Mouse (Mus musculus): ENCODE data around the gene Olfr1466. TPM values are rescaled to one million over a fixed set of nuclear protein-coding genes. Genes with fewer than 3 reads are reported as not detected.

Gene Olfr1466
- polyA plus RNA-seq (2012; rRNA removed), result not detected in 2 replicates

DNA sequence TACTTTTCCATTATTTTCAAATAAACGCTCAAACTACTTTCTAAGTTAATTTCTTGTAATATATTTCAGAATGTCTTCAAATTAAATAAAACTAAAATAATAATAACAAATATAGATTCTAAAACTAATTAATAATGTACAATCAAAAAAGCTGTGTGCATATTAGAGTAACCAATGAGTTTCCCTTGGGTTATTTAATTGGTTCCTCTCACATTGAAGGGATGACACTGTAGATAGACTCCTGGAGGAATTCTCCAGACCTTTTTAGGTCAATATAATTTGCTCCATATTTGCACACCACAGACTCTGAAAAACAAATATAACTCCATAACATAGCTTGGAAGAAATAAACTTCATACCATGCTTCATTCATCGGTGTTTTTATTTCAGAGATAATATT lies at the start of gene Olfr1466:
Olfr1466 (plus strand) TSS at position 301 of the 400 bp plus-strand sequence.
- WGBS, result 85% methylated on average over 2 of the region's 2 CpGs
- Histone ChIP-seq H3K4me3 (replicated peaks; ENCODE audit: extremely low read depth, low read depth, low read length) (no peak within 1 kb of the TSS), H3K4me1 (ENCODE audit: control insufficient read depth, insufficient read depth, low read length) (no peaks in the 10 kb centered on the region)
- TF ChIP-seq CTCF (IDR thresholded peaks at IDR 0.05; ENCODE audit: insufficient read depth, low read length), result no peak
- no peak for TF ChIP-seq POLR2A (IDR thresholded peaks at IDR 0.05; ENCODE audit: borderline replicate concordance, extremely low read depth, low read depth, low read length)
- DNase-seq, result no peak

DNA sequence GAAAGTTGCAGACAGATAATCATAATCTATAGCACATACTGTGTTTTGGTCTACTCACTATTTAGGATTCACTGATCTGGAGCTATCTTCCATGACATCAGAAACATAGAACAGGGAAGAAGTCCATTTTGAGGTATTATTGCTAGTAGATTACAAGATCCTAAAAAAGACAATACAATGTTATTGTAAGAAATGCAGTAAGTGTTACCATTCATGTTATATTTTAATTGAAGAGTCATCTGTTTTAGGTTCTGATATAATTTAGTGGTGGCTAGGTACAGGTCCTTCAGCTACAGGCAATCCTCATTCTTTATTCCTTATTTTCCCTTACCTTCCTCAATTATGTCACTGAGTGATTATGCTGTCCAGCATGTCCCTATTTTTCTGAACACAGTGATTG lies 23.2 kb upstream of the Olfr1466 start, which contains the start of gene Olfr1465:
Olfr1465 (minus strand) TSS at position 101 of the 400 bp plus-strand sequence.
- TF ChIP-seq POLR2A (IDR thresholded peaks at IDR 0.05; ENCODE audit: borderline replicate concordance, extremely low read depth, low read depth, low read length) (no peak), CTCF (IDR thresholded peaks at IDR 0.05; ENCODE audit: insufficient read depth, low read length) (no peak)
- DNase-seq, result no peak
- Histone ChIP-seq H3K4me1 (ENCODE audit: control insufficient read depth, insufficient read depth, low read length) (no peaks in the 10 kb centered on the region), H3K4me3 (replicated peaks; ENCODE audit: extremely low read depth, low read depth, low read length) (no peak within 1 kb of the TSS)

GRCm38 (mm10) chr19:13361936-13362335 lies 23.3 kb downstream of the Olfr1466 start, which contains the start of gene Olfr1467:
Gene Olfr1467, plus strand, starts transcription at chr19:13362236.
- TF ChIP-seq POLR2A (IDR thresholded peaks at IDR 0.05; ENCODE audit: borderline replicate concordance, extremely low read depth, low read depth, low read length), result no peak
- TF ChIP-seq CTCF (IDR thresholded peaks at IDR 0.05; ENCODE audit: insufficient read depth, low read length), result no peak
- Histone ChIP-seq H3K4me1 (ENCODE audit: control insufficient read depth, insufficient read depth, low read length) (no peaks in the 10 kb centered on the region), H3K4me3 (replicated peaks; ENCODE audit: extremely low read depth, low read depth, low read length) (no peak within 1 kb of the TSS)
- WGBS, result 63% methylated on average over 2 of the region's 2 CpGs
- DNase-seq, result no peak

Other genes starting within 250 kb of the Olfr1466 start
- gene Olfr1457, start 241.0 kb upstream of the Olfr1466 start, polyA plus RNA-seq (2012; rRNA removed), result not detected in 2 replicates
- gene Olfr1458, start 232.1 kb upstream of the Olfr1466 start, polyA plus RNA-seq (2012; rRNA removed), result not detected in 2 replicates
- not detected in 2 replicates for gene Olfr1459, start 189.3 kb upstream of the Olfr1466 start, polyA plus RNA-seq (2012; rRNA removed)
- not detected in 2 replicates for gene Olfr1461, start 175.9 kb upstream of the Olfr1466 start, polyA plus RNA-seq (2012; rRNA removed)
- not detected in 2 replicates for gene Olfr1462, start 153.1 kb upstream of the Olfr1466 start, polyA plus RNA-seq (2012; rRNA removed)
- gene Olfr1463, start 107.5 kb upstream of the Olfr1466 start, polyA plus RNA-seq (2012; rRNA removed), result not detected in 2 replicates
- gene Olfr1465, start 23.3 kb upstream of the Olfr1466 start, polyA plus RNA-seq (2012; rRNA removed), result not detected in 2 replicates
- not detected in 2 replicates for gene Olfr1467, start 23.4 kb downstream of the Olfr1466 start, polyA plus RNA-seq (2012; rRNA removed)
- not detected in 2 replicates for gene Olfr1469, start 69.0 kb downstream of the Olfr1466 start, polyA plus RNA-seq (2012; rRNA removed)
- not detected in 2 replicates for gene Olfr1471, start 104.5 kb downstream of the Olfr1466 start, polyA plus RNA-seq (2012; rRNA removed)
- not detected in 2 replicates for gene Olfr1472, start 117.2 kb downstream of the Olfr1466 start, polyA plus RNA-seq (2012; rRNA removed)
- not detected in 2 replicates for gene Olfr1474, start 130.7 kb downstream of the Olfr1466 start, polyA plus RNA-seq (2012; rRNA removed)
- gene Olfr1475, start 141.3 kb downstream of the Olfr1466 start, polyA plus RNA-seq (2012; rRNA removed), result not detected in 2 replicates
- not detected in 2 replicates for gene Olfr1477, start 161.7 kb downstream of the Olfr1466 start, polyA plus RNA-seq (2012; rRNA removed)
- gene Olfr1480, start 189.1 kb downstream of the Olfr1466 start, polyA plus RNA-seq (2012; rRNA removed), result not detected in 2 replicates
- gene Olfr1484, start 244.6 kb downstream of the Olfr1466 start, polyA plus RNA-seq (2012; rRNA removed), result not detected in 2 replicates